Mouse (Mus musculus) CH12.LX (cell line): ENCODE results near the gene Cs. TPM values are rescaled to one million over a fixed set of nuclear protein-coding genes. Genes with fewer than 3 reads are reported as not detected.
"Not testable (repeated sequence)": the region's sequence is repeated elsewhere in the genome, so short reads cannot be mapped to it uniquely, and the experiment has no call there.

Experiments
- DNase-seq: peaks from one replicate; pipeline ENCODE4 v3.0.0-alpha.2; 2013; ENCODE audit errors: extremely low read depth
- H3K27ac ChIP-seq: 2 replicates; pipeline ENCODE4 v1.5.1; 2012; ENCODE audit warnings: low read depth, mild to moderate bottlenecking, control low read depth, moderate library complexity; ENCODE audit not compliant: insufficient read depth
- H3K27me3 ChIP-seq: replicated peaks from 2 replicates; pipeline ENCODE3; 2012; ENCODE audit warnings: inconsistent platforms
- H3K36me3 ChIP-seq, 2 experiments: replicated peaks in 1 of 2; 2 replicates each; pipeline versions ENCODE3 to v1.6.1; 2012; ENCODE audit warnings: inconsistent platforms in 1 of 2, low read length in 1 of 2, mild to moderate bottlenecking in 1 of 2, mixed read lengths in 1 of 2, moderate library complexity in 1 of 2; ENCODE audit not compliant: control insufficient read depth in 1 of 2, insufficient read depth in 1 of 2
- H3K4me1 ChIP-seq, 2 experiments: 2 replicates each; pipeline ENCODE4 v1.6.1; 2012; ENCODE audit warnings: inconsistent platforms in 1 of 2, moderate library complexity in 1 of 2; ENCODE audit not compliant: insufficient read depth in 2 of 2, control insufficient read depth in 1 of 2
- H3K4me2 ChIP-seq: 2 replicates; pipeline ENCODE4 v1.6.1; 2012; ENCODE audit warnings: low read depth, mild to moderate bottlenecking, control low read depth; ENCODE audit not compliant: poor library complexity, insufficient read depth, severe bottlenecking
- H3K4me3 ChIP-seq, 3 experiments: fragments of 150-350 bp in 1 of 3; sonication (generic) in 1 of 3; replicated peaks in 1 of 3; 2 replicates each; pipeline versions ENCODE3 to v1.5.1; 2011 to 2012; ENCODE audit warnings: low read depth in 2 of 3, low read length in 2 of 3, mild to moderate bottlenecking in 2 of 3, moderate library complexity in 2 of 3, control low read depth in 1 of 3, improper control_type of control experiment in 1 of 3, inconsistent platforms in 1 of 3, mixed read lengths in 1 of 3; ENCODE audit not compliant: poor library complexity in 1 of 3
- H3K79me2 ChIP-seq: replicated peaks from 2 replicates; pipeline ENCODE4 v1.6.1; 2012; ENCODE audit warnings: mild to moderate bottlenecking, moderate library complexity; ENCODE audit not compliant: control insufficient read depth, poor library complexity, insufficient read depth, severe bottlenecking; ENCODE audit errors: extremely low read depth
- H3K9ac ChIP-seq: 2 replicates; pipeline ENCODE4 v1.6.1; 2012; ENCODE audit warnings: low read depth, mild to moderate bottlenecking, control low read depth, moderate library complexity; ENCODE audit not compliant: insufficient read depth
- H3K9me3 ChIP-seq: replicated peaks from 2 replicates; pipeline ENCODE3; 2012; ENCODE audit warnings: low read length, inconsistent platforms, mixed read lengths
- CHD1 ChIP-seq: IDR thresholded peaks from 2 replicates; pipeline ENCODE4 v1.6.1; 2012; ENCODE audit warnings: low read depth, low read length, improper control_type of control experiment, inconsistent platforms
- CHD2 ChIP-seq: IDR thresholded peaks from 2 replicates; pipeline ENCODE4 v1.6.1; 2011; ENCODE audit warnings: low read length, improper control_type of control experiment
- CTCF ChIP-seq, 2 experiments: IDR thresholded peaks in 1 of 2; conservative IDR thresholded peaks in 1 of 2; 2 replicates each; pipeline ENCODE4 v1.5.1; 2011 to 2012; ENCODE audit warnings: low read depth in 2 of 2, low read length in 2 of 2, improper control_type of control experiment in 1 of 2, inconsistent platforms in 1 of 2, mild to moderate bottlenecking in 1 of 2, moderate library complexity in 1 of 2
- E2F4 ChIP-seq: IDR thresholded peaks from 2 replicates; pipeline ENCODE4 v1.6.1; 2011; ENCODE audit warnings: low read depth, low read length, improper control_type of control experiment; ENCODE audit not compliant: insufficient replicate concordance
- ELF1 ChIP-seq: IDR thresholded peaks from 2 replicates; pipeline ENCODE4 v1.6.1; 2014; ENCODE audit warnings: low read depth, mild to moderate bottlenecking, inconsistent platforms, low read length, improper control_type of control experiment
- EP300 ChIP-seq: IDR thresholded peaks from 2 replicates; pipeline ENCODE4 v1.6.1; 2011; ENCODE audit warnings: low read length, improper control_type of control experiment
- GABPA ChIP-seq: IDR thresholded peaks from 2 replicates; pipeline ENCODE4 v1.6.1; 2012; ENCODE audit warnings: low read depth, low read length, improper control_type of control experiment, inconsistent platforms; ENCODE audit not compliant: insufficient replicate concordance
- IRF4 ChIP-seq: IDR thresholded peaks from 2 replicates; pipeline ENCODE4 v1.6.1; 2014; ENCODE audit warnings: low read depth, mild to moderate bottlenecking, inconsistent platforms, low read length, improper control_type of control experiment
- JUN ChIP-seq: IDR thresholded peaks from 2 replicates; pipeline ENCODE4 v1.6.1; 2011; ENCODE audit warnings: low read depth, mild to moderate bottlenecking, low read length, improper control_type of control experiment, moderate library complexity; ENCODE audit not compliant: insufficient read depth
- JUND ChIP-seq: conservative IDR thresholded peaks from 2 replicates; pipeline ENCODE4 v1.6.1; 2011; ENCODE audit warnings: low read depth, low read length, improper control_type of control experiment
- KAT2A ChIP-seq: IDR thresholded peaks from 2 replicates; pipeline ENCODE4 v1.6.1; 2012; ENCODE audit warnings: low read length, improper control_type of control experiment, inconsistent platforms; ENCODE audit not compliant: insufficient replicate concordance
- MAFK ChIP-seq: IDR thresholded peaks from 2 replicates; pipeline ENCODE4 v1.6.1; 2011; ENCODE audit warnings: low read length, improper control_type of control experiment; ENCODE audit not compliant: insufficient replicate concordance
- MEF2A ChIP-seq: IDR thresholded peaks from 2 replicates; pipeline ENCODE4 v1.6.1; 2014; ENCODE audit warnings: low read depth, mild to moderate bottlenecking, inconsistent platforms, low read length, improper control_type of control experiment, borderline replicate concordance
- MXI1 ChIP-seq: IDR thresholded peaks from 2 replicates; pipeline ENCODE4 v1.6.1; 2011; ENCODE audit warnings: mild to moderate bottlenecking, low read depth, low read length, improper control_type of control experiment
- MYC ChIP-seq: IDR thresholded peaks from 2 replicates; pipeline ENCODE4 v1.6.1; 2011; ENCODE audit warnings: low read depth, mild to moderate bottlenecking, improper control_type of control experiment, low read length
- NELFE ChIP-seq: IDR thresholded peaks from 2 replicates; pipeline ENCODE4 v1.6.1; 2011; ENCODE audit warnings: low read depth, low read length, improper control_type of control experiment
- NRF1 ChIP-seq: IDR thresholded peaks from 2 replicates; pipeline ENCODE4 v1.6.1; 2014; ENCODE audit warnings: low read depth, mild to moderate bottlenecking, inconsistent platforms, low read length, improper control_type of control experiment, moderate library complexity
- PAX5 ChIP-seq: IDR thresholded peaks from 2 replicates; pipeline ENCODE4 v1.6.1; 2012; ENCODE audit warnings: low read length, inconsistent platforms, mixed read lengths
- POLR2A ChIP-seq: IDR thresholded peaks from 2 replicates; pipeline ENCODE4 v1.6.1; 2011; ENCODE audit warnings: low read depth, mild to moderate bottlenecking, improper control_type of control experiment, low read length
- POLR2AphosphoS2 ChIP-seq: IDR thresholded peaks from 2 replicates; pipeline ENCODE4 v1.6.1; 2011; ENCODE audit warnings: low read depth, low read length, improper control_type of control experiment
- RAD21 ChIP-seq: IDR thresholded peaks from 2 replicates; pipeline ENCODE4 v1.6.1; 2011; ENCODE audit warnings: low read depth, mild to moderate bottlenecking, low read length, improper control_type of control experiment, moderate library complexity
- SIN3A ChIP-seq: IDR thresholded peaks from 2 replicates; pipeline ENCODE4 v1.6.1; 2012; ENCODE audit warnings: low read length, improper control_type of control experiment, inconsistent platforms
- SMC3 ChIP-seq: IDR thresholded peaks from 2 replicates; pipeline ENCODE4 v1.6.1; 2011; ENCODE audit warnings: low read depth, low read length, improper control_type of control experiment
- TBP ChIP-seq: conservative IDR thresholded peaks from 2 replicates; pipeline ENCODE4 v1.6.1; 2011; ENCODE audit warnings: low read depth, low read length, improper control_type of control experiment
- UBTF ChIP-seq: IDR thresholded peaks from 2 replicates; pipeline ENCODE4 v1.6.1; 2012; ENCODE audit warnings: low read depth, mild to moderate bottlenecking, inconsistent platforms, low read length, improper control_type of control experiment, moderate library complexity
- USF1 ChIP-seq: IDR thresholded peaks from 2 replicates; pipeline ENCODE4 v1.6.1; 2014; ENCODE audit warnings: low read depth, mild to moderate bottlenecking, inconsistent platforms, low read length, improper control_type of control experiment
- USF2 ChIP-seq: conservative IDR thresholded peaks from 2 replicates; pipeline ENCODE4 v1.6.1; 2011; ENCODE audit warnings: low read depth, low read length, improper control_type of control experiment
- ZC3H11A ChIP-seq: IDR thresholded peaks from 2 replicates; pipeline ENCODE4 v1.6.1; 2012; ENCODE audit warnings: low read depth, mild to moderate bottlenecking, inconsistent platforms, low read length, improper control_type of control experiment
- ZKSCAN1 ChIP-seq: IDR thresholded peaks from 2 replicates; pipeline ENCODE4 v1.6.1; 2012; ENCODE audit warnings: low read depth, inconsistent platforms, low read length, improper control_type of control experiment, borderline replicate concordance
- ZMIZ1 ChIP-seq: IDR thresholded peaks from 2 replicates; pipeline ENCODE4 v1.6.1; 2012; ENCODE audit warnings: low read depth, mild to moderate bottlenecking, inconsistent platforms, low read length, improper control_type of control experiment
- ZNF384 ChIP-seq: IDR thresholded peaks from 2 replicates; pipeline ENCODE4 v1.6.1; 2012; ENCODE audit warnings: low read depth, low read length, improper control_type of control experiment, inconsistent platforms
- dilution Hi-C: fragments of 300-500 bp; cut with MboI; formaldehyde crosslinking; loops from 2 replicates; pipeline ENCODE4 v1.14.3; 2020; ENCODE audit warnings: low sequenced_read_pairs; ENCODE audit not compliant: extremely low pct_unique_long_range_greater_than_20kb, extremely low pct_ligation_motif_present
- in situ Hi-C: fragments of 300-500 bp; cut with MboI; formaldehyde crosslinking; loops from 3 replicates; pipeline ENCODE4 v1.14.3; 2019; ENCODE audit warnings: low sequenced_read_pairs, low pct_ligation_motif_present, low pct_unique_long_range_greater_than_20kb, mixed read lengths
- polyA plus RNA-seq: library from polyadenylated mRNA; unstranded; fragments of >175 nt; gene quantifications from 2 replicates; pipeline ENCODE4 v1.2.1, GENCODE M21; 2012; ENCODE audit warnings: low read depth; ENCODE audit not compliant: insufficient read length
- total RNA-seq, 2 experiments: library from RNA; depleted of rRNA; stranded (reverse); fragments of 300-350 nt in 1 of 2; fragments of >200 nt in 1 of 2; gene quantifications; 2 replicates each; pipeline ENCODE4 v1.2.3; 2012 to 2014

Cs gene
- total and polyA plus RNA-seq, 3 experiments, result 131 to 240 (median 145) TPM

DNA sequence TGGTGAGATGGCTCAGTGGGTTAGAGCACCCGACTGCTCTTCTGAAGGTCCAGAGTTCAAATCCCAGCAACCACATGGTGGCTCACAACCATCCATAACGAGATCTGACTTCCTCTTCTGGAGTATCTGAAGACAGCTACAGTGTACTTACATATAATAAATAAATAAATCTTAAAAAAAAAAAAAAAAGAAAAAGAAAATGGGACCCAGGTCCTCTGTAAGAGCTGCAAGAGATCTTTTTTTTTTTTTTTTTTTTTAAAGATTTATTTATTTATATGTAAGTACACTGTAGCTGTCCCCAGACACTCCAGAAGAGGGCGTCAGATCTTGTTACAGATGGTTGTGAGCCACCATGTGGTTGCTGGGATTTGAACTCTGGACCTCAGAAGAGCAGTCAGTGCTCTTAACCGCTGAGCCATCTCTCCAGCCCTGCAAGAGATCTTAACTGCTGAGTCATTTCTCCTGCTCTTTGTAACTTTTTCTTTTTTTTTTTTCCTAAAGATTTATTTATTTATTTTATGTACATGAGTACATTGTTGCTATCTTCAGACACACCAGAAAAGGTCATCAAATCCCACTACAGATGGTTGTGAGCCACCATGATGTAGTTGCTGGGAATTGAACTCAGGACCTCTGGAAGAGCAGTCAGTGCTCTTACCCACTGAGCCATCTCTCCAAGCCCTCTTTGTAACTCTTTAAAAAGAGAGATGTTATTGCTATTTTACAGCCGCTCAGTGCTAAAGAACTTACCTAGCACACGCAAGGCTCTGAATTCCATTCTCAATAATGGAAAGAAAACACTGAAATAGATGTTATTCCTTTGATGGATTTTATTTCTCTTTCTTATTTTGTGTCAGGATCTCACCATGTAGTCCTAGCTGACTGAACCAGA is 4.9 kb upstream of the Cs start:
- Histone ChIP-seq H3K36me3 (peaks cover 5 to 14% of the 10 kb centered on the region in 2 experiments), H3K4me1 (peaks cover 4 to 13% of the 10 kb centered on the region in 2 experiments; a peak in 3 of 4 replicates)
- dilution Hi-C loops, in situ Hi-C loops, H3K27me3 ChIP-seq, DNase-seq, H3K79me2 ChIP-seq, H3K27ac ChIP-seq, H3K9ac ChIP-seq, H3K4me2 ChIP-seq, H3K9me3 ChIP-seq, H3K4me3 ChIP-seq: not testable (repeated sequence)
- TF ChIP-seq TBP (peak; percentile 80), ZNF384 (peak; percentile 39)

DNA sequence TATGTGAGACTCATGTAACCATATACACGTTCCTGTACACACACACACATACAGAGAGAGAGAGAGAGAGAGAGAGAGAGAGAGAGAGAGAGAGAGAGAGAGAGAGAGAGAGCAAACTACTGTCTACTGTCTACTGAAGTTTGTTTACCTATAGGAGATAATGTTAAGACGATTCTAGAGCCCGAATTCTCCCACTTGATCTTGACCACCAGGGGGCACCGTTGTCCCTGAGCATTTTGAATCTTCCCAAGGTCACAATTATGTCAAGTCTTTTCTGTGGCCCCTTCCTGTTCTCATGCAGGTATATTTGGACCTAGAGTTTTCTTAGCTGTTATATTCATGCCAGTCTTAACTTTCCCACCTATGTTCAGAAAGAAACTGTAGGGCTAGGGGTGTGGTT is 2.0 kb upstream of the Cs start:
- Histone ChIP-seq H3K79me2 (peaks cover 26% of the 10 kb centered on the region), H3K36me3 (peaks cover 3 to 12% of the 10 kb centered on the region in 2 experiments), H3K4me2 (0 out of 2 replicates have a peak overlapping the region, but pooled peaks have one; percentile 25), H3K4me1 (peaks cover 10 to 30% of the 10 kb centered on the region in 2 experiments), H3K9ac (no peak overlapping the region), H3K27ac (no peak overlapping the region), H3K4me3 (no peak overlapping the region), H3K27me3 (no peaks in the 10 kb centered on the region), H3K9me3 (no peaks in the 10 kb centered on the region)
- dilution Hi-C loops (no loop called here), in situ Hi-C loops (no loop called here)
- DNase-seq, result peak; percentile 85
- peak; percentile 38; the same call in 1 of the 2 replicates for TF ChIP-seq JUND
- TF ChIP-seq SIN3A, result peak; percentile 68
- TF ChIP-seq CTCF (conservative IDR thresholded peaks at IDR 0.05 in 1 of 2, IDR thresholded peaks at IDR 0.05 in 1 of 2; ENCODE audit: low read depth in 2 of 2, low read length in 2 of 2), result peak; percentile 86 to 92
- no peak for TF ChIP-seq ZMIZ1
- TF ChIP-seq RAD21, result peak; percentile 85
- no peak for TF ChIP-seq POLR2AphosphoS2
- 0 out of 2 replicates have a peak, but pooled peaks have one; percentile 31 for TF ChIP-seq MAFK
- TF ChIP-seq USF1, result no peak
- no peak for TF ChIP-seq CHD2
- no peak for TF ChIP-seq KAT2A
- TF ChIP-seq E2F4, result no peak
- TF ChIP-seq TBP, result 0 out of 2 replicates have a peak, but pooled peaks have one; percentile 38
- TF ChIP-seq NELFE, result peak; percentile 41; the same call in 1 of the 2 replicates
- TF ChIP-seq IRF4, result peak; percentile 61; the same call in 1 of the 2 replicates
- peak; percentile 55; the same call in 1 of the 2 replicates for TF ChIP-seq MYC
- no peak for TF ChIP-seq UBTF
- no peak for TF ChIP-seq MXI1
- TF ChIP-seq JUN, result no peak
- TF ChIP-seq ZKSCAN1, result no peak
- peak; percentile 55 for TF ChIP-seq ELF1
- TF ChIP-seq SMC3, result peak; percentile 81
- TF ChIP-seq USF2, result no peak
- peak; percentile 55; the same call in 1 of the 2 replicates for TF ChIP-seq MEF2A
- TF ChIP-seq ZNF384, result peak; percentile 54
- TF ChIP-seq PAX5, result no peak
- no peak for TF ChIP-seq CHD1
- no peak for TF ChIP-seq GABPA
- no peak for TF ChIP-seq EP300
- TF ChIP-seq NRF1, result 0 out of 2 replicates have a peak, but pooled peaks have one; percentile 10
- TF ChIP-seq ZC3H11A, result peak; percentile 20; the same call in 1 of the 2 replicates
- TF ChIP-seq POLR2A, result no peak
